Mouse (Mus musculus) kidney, embryonic 16.5 days (tissue): ENCODE measurements around the gene Cdh7. TPM values are rescaled to one million over a fixed set of nuclear protein-coding genes. Genes with fewer than 3 reads are reported as not detected.
"Not testable (repeated sequence)": the region's sequence is repeated elsewhere in the genome, so short reads cannot be mapped to it uniquely, and the experiment has no call there.

ENCODE experiments used
- ATAC-seq: fragments of 200-750 bp; cut with Nextera tagmentation; 2 replicates; pipeline ENCODE4 v1.8.0; 2017; ENCODE audit warnings: moderate TSS enrichment; ENCODE audit not compliant: low FRiP score, low TSS enrichment
- H3K27ac ChIP-seq: fragments of 300-500 bp; sonication (generic); 2 replicates; pipeline ENCODE4 v1.5.1; 2014; ENCODE audit warnings: low read length
- H3K27me3 ChIP-seq: fragments of 300-500 bp; sonication (generic); 2 replicates; pipeline ENCODE4 v1.6.1; 2014; ENCODE audit warnings: low read length, control low read depth, mixed read lengths; ENCODE audit not compliant: insufficient read depth
- H3K36me3 ChIP-seq: fragments of 300-500 bp; sonication (generic); 2 replicates; pipeline ENCODE4 v1.6.1; 2014; ENCODE audit warnings: low read length, control low read depth, mixed read lengths; ENCODE audit not compliant: insufficient read depth
- H3K4me1 ChIP-seq: fragments of 300-500 bp; sonication (generic); 2 replicates; pipeline ENCODE4 v1.6.1; 2014; ENCODE audit warnings: low read length, control low read depth, mixed read lengths; ENCODE audit not compliant: insufficient read depth
- H3K4me2 ChIP-seq: fragments of 300-500 bp; sonication (generic); replicated peaks from 2 replicates; pipeline ENCODE4 v1.6.1; 2014; ENCODE audit warnings: low read depth, low read length
- H3K4me3 ChIP-seq: fragments of 300-500 bp; sonication (generic); 2 replicates; pipeline ENCODE4 v1.5.1; 2014; ENCODE audit warnings: mild to moderate bottlenecking, low read length
- H3K9ac ChIP-seq: fragments of 300-500 bp; sonication (generic); replicated peaks from 2 replicates; pipeline ENCODE4 v1.6.1; 2014; ENCODE audit warnings: low read length
- H3K9me3 ChIP-seq: fragments of 300-500 bp; sonication (generic); 2 replicates; pipeline ENCODE4 v1.6.1; 2016; ENCODE audit warnings: low read length, control low read depth
- WGBS: fragments of 180-500 bp; shearing (Covaris S2); extraction: QIAGEN DNeasy Blood & Tissue Kit; methylation state at CpG from one replicate; pipeline ENCODE4 v1.1.7; 2014; 5-methylcytosine and 5-hydroxymethylcytosine counted together
- polyA plus RNA-seq: library from polyadenylated mRNA; unstranded; fragments of >200 nt; fragmentation: Nextera tagmentation; extraction: Ambion mirVana; gene quantifications from 2 replicates; pipeline ENCODE4 v1.2.1, GENCODE M21; 2015

The Cdh7 gene
- polyA plus RNA-seq, 1 experiment from 2014 or later: 0.19 TPM

DNA sequence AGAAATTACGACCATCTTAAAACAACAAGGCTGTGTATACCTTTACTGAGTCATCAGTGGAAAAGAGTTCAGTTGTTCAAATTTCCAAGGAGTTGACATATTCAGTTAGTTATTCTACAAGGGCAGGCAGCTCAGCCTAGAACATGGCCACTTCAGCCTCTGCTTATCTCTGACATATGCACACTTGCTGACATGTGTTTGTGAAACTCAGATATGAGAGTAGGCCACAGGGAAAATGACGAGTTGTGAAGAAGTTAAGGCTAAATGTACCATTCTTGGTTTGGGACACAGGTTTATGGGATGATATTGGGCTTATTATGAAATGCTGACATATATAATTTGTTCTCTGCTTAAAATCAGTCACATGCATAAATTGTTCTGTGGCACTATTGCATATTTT lies 7.3 kb downstream of the Cdh7 start:
- Histone ChIP-seq H3K36me3 (no peaks in the 10 kb centered on the region), H3K27ac (no peak overlapping the region), H3K4me3 (no peak overlapping the region), H3K4me1 (no peaks in the 10 kb centered on the region), H3K4me2 (no peak overlapping the region), H3K9me3 (no peaks in the 10 kb centered on the region), H3K9ac (no peak overlapping the region), H3K27me3 (no peaks in the 10 kb centered on the region)
- no peak for ATAC-seq
- 73% methylated on average over 2 of the region's 2 CpGs for WGBS

DNA sequence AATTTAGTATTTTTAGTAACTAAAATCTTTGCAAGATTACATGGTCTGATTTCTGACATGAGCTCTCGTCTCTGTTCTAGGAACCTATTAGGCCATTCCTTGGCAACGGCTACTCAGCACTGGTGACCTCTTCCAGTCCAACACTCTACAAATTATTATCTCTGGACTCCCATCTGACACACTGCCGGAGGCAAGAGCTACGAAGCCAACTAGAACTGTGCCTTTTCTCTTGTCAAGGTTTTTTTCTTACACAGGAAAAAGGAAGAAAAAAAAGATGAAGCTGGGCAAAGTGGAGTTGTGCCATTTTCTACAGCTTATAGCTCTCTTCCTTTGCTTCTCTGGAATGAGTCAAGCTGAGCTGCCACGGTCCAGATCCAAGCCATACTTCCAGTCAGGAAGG lies 11.7 kb downstream of the Cdh7 start:
- no peak overlapping the region for H3K4me2 ChIP-seq
- 76% methylated on average over 5 of the region's 5 CpGs for WGBS
- H3K27ac ChIP-seq: no peak overlapping the region
- no peak overlapping the region for H3K4me3 ChIP-seq
- ATAC-seq: no peak
- no peaks in the 10 kb centered on the region for H3K9me3 ChIP-seq
- no peaks in the 10 kb centered on the region for H3K36me3 ChIP-seq
- H3K4me1 ChIP-seq: no peaks in the 10 kb centered on the region
- no peaks in the 10 kb centered on the region for H3K27me3 ChIP-seq
- H3K9ac ChIP-seq: no peak overlapping the region

DNA sequence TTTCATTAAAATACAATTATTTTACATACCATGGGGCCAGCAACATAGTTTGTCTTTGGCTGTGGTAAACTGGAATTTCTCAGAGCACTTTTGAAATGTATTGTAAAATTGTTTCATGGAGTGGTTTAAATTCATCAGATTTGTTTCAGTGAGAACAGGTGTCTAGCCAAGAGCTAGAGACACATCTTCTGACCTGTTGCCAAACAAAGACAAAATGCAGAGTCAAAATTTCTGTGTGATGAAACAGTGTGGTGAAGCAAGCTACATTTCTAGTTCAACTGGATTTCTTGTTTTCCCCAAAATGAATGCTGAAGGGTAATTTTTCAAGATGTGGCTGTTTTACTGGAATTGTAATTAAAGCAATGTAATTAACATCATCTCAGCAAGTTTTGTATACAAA lies 22.2 kb downstream of the Cdh7 start:
- ATAC-seq: no peak
- Histone ChIP-seq H3K9ac (no peak overlapping the region), H3K4me1 (no peaks in the 10 kb centered on the region), H3K4me3 (no peak overlapping the region), H3K9me3 (no peaks in the 10 kb centered on the region), H3K27me3 (no peaks in the 10 kb centered on the region), H3K27ac (no peak overlapping the region), H3K4me2 (no peak overlapping the region), H3K36me3 (no peaks in the 10 kb centered on the region)

DNA sequence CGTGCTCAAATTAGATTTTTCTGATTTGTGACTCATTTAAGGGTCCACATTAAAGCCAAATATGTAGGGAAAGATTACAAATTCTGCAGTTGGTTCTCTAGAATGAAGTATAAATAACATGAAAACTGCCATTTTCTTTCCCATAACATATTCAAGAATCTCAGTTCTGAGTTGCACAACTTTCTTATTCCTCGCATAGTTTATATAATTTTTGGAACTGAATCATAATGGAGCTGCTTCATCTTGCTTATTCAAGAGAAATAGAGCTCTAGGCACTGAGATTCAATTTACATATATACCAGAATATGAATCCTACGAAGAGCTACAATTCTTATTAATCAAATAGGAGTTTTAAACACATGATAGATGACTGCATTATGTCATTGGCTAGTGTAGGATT lies 22.8 kb downstream of the Cdh7 start:
- no peak for ATAC-seq
- no peaks in the 10 kb centered on the region for H3K27me3 ChIP-seq
- 85% methylated on average over 3 of the region's 3 CpGs for WGBS
- no peak overlapping the region for H3K27ac ChIP-seq
- H3K9ac ChIP-seq: no peak overlapping the region
- no peak overlapping the region for H3K4me3 ChIP-seq
- H3K4me1 ChIP-seq: no peaks in the 10 kb centered on the region
- H3K36me3 ChIP-seq: no peaks in the 10 kb centered on the region
- H3K4me2 ChIP-seq: no peak overlapping the region
- H3K9me3 ChIP-seq: no peaks in the 10 kb centered on the region

DNA sequence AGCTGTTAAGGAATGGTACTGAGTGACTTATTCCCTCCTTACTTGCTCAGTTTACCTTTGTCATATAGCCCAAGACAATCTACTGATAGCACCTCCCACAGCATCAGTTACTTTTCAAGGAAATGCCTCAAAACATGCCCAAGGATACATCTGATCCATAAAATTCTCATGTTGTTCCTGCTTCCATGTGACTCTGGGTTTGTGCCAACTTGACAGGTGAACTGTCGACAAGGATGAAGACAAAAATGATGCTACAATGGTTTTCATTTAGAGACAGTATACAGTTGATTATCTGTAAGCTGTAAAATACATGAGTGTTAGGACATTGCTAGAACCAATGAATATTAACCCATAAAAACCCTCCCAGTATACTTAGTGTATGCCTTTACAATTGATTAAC lies 29.9 kb downstream of the Cdh7 start:
- 92% methylated on average over 1 of the region's 1 CpGs for WGBS

DNA sequence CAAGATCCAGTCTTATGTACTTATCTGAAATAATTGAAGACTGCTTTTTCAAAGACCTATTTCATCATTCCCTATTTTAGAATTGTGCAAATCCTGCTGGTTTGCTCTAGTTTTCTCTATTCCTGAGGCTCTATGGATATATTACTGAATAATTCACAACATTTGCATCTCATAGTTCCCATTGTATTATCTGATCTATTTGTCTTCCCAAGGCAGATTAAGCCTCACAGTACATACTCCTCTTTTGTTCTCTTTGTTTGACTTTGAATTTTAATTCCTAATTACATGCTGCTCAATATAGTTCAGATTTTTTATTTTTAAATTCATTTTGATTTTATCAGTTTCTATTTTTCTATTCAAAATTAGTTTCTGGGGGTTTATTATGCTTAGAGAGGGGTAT lies 74.1 kb downstream of the Cdh7 start:
- no peak overlapping the region for H3K4me2 ChIP-seq
- no peaks in the 10 kb centered on the region for H3K4me1 ChIP-seq
- no peaks in the 10 kb centered on the region for H3K9me3 ChIP-seq
- no peak for ATAC-seq
- no peak overlapping the region for H3K9ac ChIP-seq
- H3K36me3 ChIP-seq: no peaks in the 10 kb centered on the region
- H3K4me3 ChIP-seq: no peak overlapping the region
- H3K27me3 ChIP-seq: no peaks in the 10 kb centered on the region
- no peak overlapping the region for H3K27ac ChIP-seq

More for the DNA sequence above, 29.9 kb downstream of the Cdh7 start:
- Histone ChIP-seq H3K9ac (no peak overlapping the region), H3K4me1 (no peaks in the 10 kb centered on the region), H3K9me3 (no peaks in the 10 kb centered on the region), H3K36me3 (no peaks in the 10 kb centered on the region), H3K27me3 (no peaks in the 10 kb centered on the region), H3K27ac (no peak overlapping the region), H3K4me2 (no peak overlapping the region), H3K4me3 (no peak overlapping the region)
- no peak for ATAC-seq

DNA sequence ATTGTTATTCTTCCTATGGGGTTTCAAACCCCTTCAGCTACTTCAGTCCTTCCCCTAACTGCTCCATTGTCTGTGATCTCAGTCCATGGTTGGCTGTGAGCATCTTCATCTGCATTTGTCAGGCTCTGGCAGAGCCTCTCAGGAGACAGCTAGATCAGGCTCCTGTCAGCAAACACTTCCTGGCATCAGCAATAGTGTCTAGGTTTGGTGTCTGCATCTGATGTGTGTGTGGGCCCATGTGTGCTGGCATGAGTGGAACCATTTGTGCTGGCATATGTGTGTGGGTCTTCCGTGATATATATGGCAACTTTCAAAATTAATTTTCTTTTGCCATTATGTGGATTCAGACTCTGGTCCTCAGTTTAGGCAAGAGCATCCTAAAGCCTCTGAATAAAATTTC lies 85.2 kb downstream of the Cdh7 start:
- Histone ChIP-seq H3K4me2 (no peak overlapping the region), H3K4me1 (no peaks in the 10 kb centered on the region), H3K27me3 (no peaks in the 10 kb centered on the region), H3K9me3 (no peaks in the 10 kb centered on the region), H3K36me3 (no peaks in the 10 kb centered on the region), H3K4me3 (no peak overlapping the region), H3K9ac (no peak overlapping the region), H3K27ac (no peak overlapping the region)
- no peak for ATAC-seq
- 86% methylated on average over 1 of the region's 1 CpGs for WGBS

DNA sequence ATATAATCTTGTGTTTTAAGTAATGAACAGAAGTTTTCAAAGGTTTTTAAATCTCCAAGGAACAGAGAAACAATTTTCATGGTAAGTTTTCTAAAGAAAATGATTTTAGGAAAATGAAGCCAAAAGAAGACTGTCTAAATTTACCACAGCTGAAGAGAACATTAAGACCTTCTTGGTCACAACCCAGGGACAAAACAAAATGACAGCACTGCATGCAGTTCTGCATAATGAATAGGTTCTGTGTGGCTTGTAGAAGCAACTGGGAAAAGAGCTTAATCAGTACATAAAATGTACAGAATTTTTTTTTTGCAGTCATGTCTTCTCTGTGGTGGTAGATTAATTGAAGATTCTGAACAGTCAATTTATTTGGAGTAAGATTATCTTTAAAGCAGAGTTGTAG lies 96.2 kb downstream of the Cdh7 start:
- Histone ChIP-seq H3K9me3 (no peaks in the 10 kb centered on the region), H3K9ac (no peak overlapping the region), H3K27me3 (no peaks in the 10 kb centered on the region), H3K27ac (no peak overlapping the region), H3K4me3 (no peak overlapping the region), H3K36me3 (no peaks in the 10 kb centered on the region), H3K4me1 (no peaks in the 10 kb centered on the region), H3K4me2 (no peak overlapping the region)
- ATAC-seq: no peak

DNA sequence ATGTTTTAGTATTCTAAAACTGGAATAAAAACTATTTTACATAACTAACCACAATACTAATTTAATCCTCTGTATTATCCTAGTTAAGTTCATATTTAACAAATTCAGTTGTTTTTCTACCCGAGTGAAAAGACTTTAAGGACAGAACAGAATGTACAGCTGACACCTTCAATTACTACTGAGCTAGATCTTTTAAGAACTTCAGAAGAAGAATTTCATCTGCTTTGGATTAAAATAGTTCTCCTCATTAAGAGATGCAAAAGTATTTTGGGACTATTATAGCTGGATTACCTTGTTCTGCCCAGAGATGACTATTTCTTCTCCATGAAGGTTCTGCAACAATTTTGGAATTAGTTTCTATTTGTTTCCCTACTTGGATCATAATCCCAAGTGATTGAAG lies 135.8 kb downstream of the Cdh7 start:
- no peaks in the 10 kb centered on the region for H3K27me3 ChIP-seq
- no peak for ATAC-seq
- no peak overlapping the region for H3K9ac ChIP-seq
- H3K36me3 ChIP-seq: no peaks in the 10 kb centered on the region
- no peak overlapping the region for H3K4me2 ChIP-seq
- WGBS: 78% methylated on average over 1 of the region's 1 CpGs
- H3K4me1 ChIP-seq: no peaks in the 10 kb centered on the region
- no peak overlapping the region for H3K4me3 ChIP-seq
- H3K27ac ChIP-seq: no peak overlapping the region
- no peaks in the 10 kb centered on the region for H3K9me3 ChIP-seq

DNA sequence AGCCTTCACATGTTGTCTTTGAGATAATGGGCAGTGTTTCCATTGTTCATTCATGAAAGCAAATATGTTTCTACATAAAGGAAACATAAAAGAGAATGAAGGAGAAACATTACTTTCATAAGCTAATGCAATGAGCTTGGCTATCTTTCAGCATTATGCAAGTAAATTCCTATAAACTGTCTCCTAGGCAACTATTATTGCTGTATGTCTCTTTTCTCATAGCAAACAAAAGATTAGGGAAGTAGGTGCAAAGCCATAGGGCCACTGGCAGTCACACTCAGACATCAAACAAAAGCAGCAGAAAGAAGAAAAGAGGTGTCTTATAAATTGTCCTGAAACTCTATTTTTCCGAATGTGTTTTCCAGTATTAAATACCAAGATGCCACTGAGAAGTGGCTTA lies 136.6 kb downstream of the Cdh7 start:
- no peaks in the 10 kb centered on the region for H3K9me3 ChIP-seq
- H3K4me2 ChIP-seq: no peak overlapping the region
- H3K4me3 ChIP-seq: no peak overlapping the region
- ATAC-seq: no peak
- H3K9ac ChIP-seq: no peak overlapping the region
- no peaks in the 10 kb centered on the region for H3K36me3 ChIP-seq
- no peaks in the 10 kb centered on the region for H3K4me1 ChIP-seq
- 91% methylated on average over 1 of the region's 1 CpGs for WGBS
- H3K27ac ChIP-seq: no peak overlapping the region
- H3K27me3 ChIP-seq: no peaks in the 10 kb centered on the region

DNA sequence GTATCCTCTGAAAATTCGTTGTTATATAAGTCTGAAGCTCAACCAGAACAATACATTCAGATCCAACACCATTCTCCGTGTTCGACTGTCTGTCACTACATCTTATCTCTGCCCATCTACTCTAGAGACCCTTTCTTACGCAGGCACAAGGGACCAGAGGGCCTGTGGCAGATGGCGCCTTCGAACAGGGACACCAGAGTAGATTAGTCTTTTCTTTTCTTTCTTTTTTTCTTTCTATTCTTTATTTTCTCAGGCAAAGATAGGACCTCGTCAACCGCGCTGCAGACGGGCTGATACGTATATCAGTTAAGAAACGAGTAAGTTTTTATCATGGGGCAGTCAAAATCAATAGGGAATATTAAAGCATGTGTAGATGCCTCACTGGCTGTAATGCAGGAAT lies 189.2 kb downstream of the Cdh7 start:
- H3K4me3 ChIP-seq, H3K4me1 ChIP-seq, H3K27ac ChIP-seq, H3K9me3 ChIP-seq, ATAC-seq, H3K36me3 ChIP-seq, H3K27me3 ChIP-seq, H3K9ac ChIP-seq, H3K4me2 ChIP-seq: not testable (repeated sequence)
- 100% methylated on average over 2 of the region's 12 CpGs for WGBS
